Mouse (Mus musculus) small intestine, adult 2 months (tissue): Measurements from ENCODE around the gene Bptf. TPM values are rescaled to one million over a fixed set of nuclear protein-coding genes. Genes with fewer than 3 reads are reported as not detected.

Experiments
- H3K27ac ChIP-seq: fragments of 200-500 bp; 2 replicates; pipeline ENCODE4 v1.5.1; 2012; ENCODE audit warnings: low read depth, low read length, control low read depth, inconsistent platforms; ENCODE audit not compliant: insufficient read depth
- H3K27me3 ChIP-seq: fragments of 200-500 bp; 2 replicates; pipeline ENCODE4 v1.6.1; 2012; ENCODE audit warnings: mild to moderate bottlenecking, moderate library complexity, low read length, inconsistent platforms; ENCODE audit not compliant: control insufficient read depth, insufficient read depth
- H3K36me3 ChIP-seq: fragments of 200-500 bp; 2 replicates; pipeline ENCODE4 v1.6.1; 2012; ENCODE audit warnings: mild to moderate bottlenecking, low read length, control low read depth, inconsistent platforms; ENCODE audit not compliant: control insufficient read depth, insufficient read depth
- H3K4me1 ChIP-seq: fragments of 200-500 bp; 2 replicates; pipeline ENCODE4 v1.6.1; 2012; ENCODE audit warnings: low read length, inconsistent platforms, mixed read lengths; ENCODE audit not compliant: control insufficient read depth, insufficient read depth, insufficient read length
- H3K4me3 ChIP-seq: fragments of 200-500 bp; 2 replicates; pipeline ENCODE4 v1.5.1; 2012; ENCODE audit warnings: low read depth, mild to moderate bottlenecking, control low read depth, inconsistent platforms, low read length, moderate library complexity
- CTCF ChIP-seq: fragments of 200-500 bp; IDR thresholded peaks from 2 replicates; pipeline ENCODE4 v1.5.1; 2012; ENCODE audit warnings: low read depth, mild to moderate bottlenecking, control low read depth, inconsistent platforms, low read length, moderate library complexity, mixed read lengths; ENCODE audit not compliant: insufficient replicate concordance, insufficient read length; ENCODE audit errors: extremely low read depth
- POLR2A ChIP-seq: fragments of 200-500 bp; IDR thresholded peaks from 2 replicates; pipeline ENCODE4 v1.6.1; 2012; ENCODE audit warnings: low read depth, mild to moderate bottlenecking, control low read depth, inconsistent platforms, low read length, moderate library complexity
- WGBS: fragments of 180-500 bp; shearing (Covaris S2); methylation state at CpG from one replicate; pipeline ENCODE4 v1.1.7; 2018; 5-methylcytosine and 5-hydroxymethylcytosine counted together
- polyA plus RNA-seq: library from polyadenylated mRNA; depleted of rRNA; stranded (reverse); fragments of >200 nt; gene quantifications from 2 replicates; pipeline ENCODE4 v1.2.3, GENCODE M21; 2012

Gene Bptf
- polyA plus RNA-seq, 1 experiment, result 15.2 TPM

DNA sequence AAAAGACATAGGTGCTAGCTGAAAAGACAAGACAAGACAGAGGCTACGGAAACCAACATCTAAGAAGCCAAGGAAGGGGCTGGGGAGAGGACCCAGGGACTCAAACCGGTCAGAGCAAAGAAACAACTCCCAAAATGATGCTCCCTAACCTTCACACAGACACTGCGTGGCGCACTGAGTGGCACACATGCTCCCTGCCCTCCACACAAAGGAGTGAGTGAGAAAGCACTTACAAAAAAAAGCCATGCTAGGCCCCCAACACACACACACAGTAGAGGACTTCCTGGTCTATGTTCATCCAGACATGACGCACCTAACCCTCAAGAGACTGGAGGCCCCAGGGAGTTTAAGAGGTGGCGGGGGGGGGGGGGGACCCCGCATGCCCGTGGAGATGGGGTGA, 25.5 kb downstream of the Bptf start:
- Histone ChIP-seq H3K4me3 (no peak overlapping the region), H3K36me3 (peaks cover 10% of the 10 kb centered on the region), H3K27ac (peak overlapping the region; percentile 32; the same call in 1 of the 2 replicates), H3K4me1 (peaks cover 9% of the 10 kb centered on the region; the same call in 1 of the 2 replicates), H3K27me3 (no peaks in the 10 kb centered on the region)
- TF ChIP-seq POLR2A (no peak), CTCF (no peak)
- WGBS, result 88% methylated on average over 8 of the region's 8 CpGs

GRCm38 (mm10) chr11:107105227-107105626, 26.7 kb downstream of the Bptf start:
- 52% methylated on average over 5 of the region's 5 CpGs for WGBS
- H3K36me3 ChIP-seq, result peaks cover 3% of the 10 kb centered on the region; the same call in 1 of the 2 replicates
- H3K4me3 ChIP-seq, result no peak overlapping the region
- peaks cover 9% of the 10 kb centered on the region; the same call in 1 of the 2 replicates for H3K4me1 ChIP-seq
- no peaks in the 10 kb centered on the region for H3K27me3 ChIP-seq
- H3K27ac ChIP-seq, result no peak overlapping the region
- TF ChIP-seq POLR2A (no peak), CTCF (peak; percentile 92; the same call in 1 of the 2 replicates)

- Histone ChIP-seq H3K27me3 (no peaks in the 10 kb centered on the region), H3K4me1 (peaks cover 9% of the 10 kb centered on the region; the same call in 1 of the 2 replicates), H3K27ac (no peak overlapping the region), H3K36me3 (peaks cover 8% of the 10 kb centered on the region), H3K4me3 (no peak overlapping the region)
- TF ChIP-seq CTCF, result no peak
- no peak for TF ChIP-seq POLR2A
- 86% methylated on average over 2 of the region's 2 CpGs for WGBS
These were observed 28.2 kb downstream of the Bptf start for GRCm38 (mm10) chr11:107103736-107104135.

GRCm38 (mm10) chr11:107103224-107103589, 28.7 kb downstream of the Bptf start:
- H3K27ac ChIP-seq, result peak overlapping the region; percentile 61; the same call in 1 of the 2 replicates
- no peak overlapping the region for H3K4me3 ChIP-seq
- no peaks in the 10 kb centered on the region for H3K27me3 ChIP-seq
- peaks cover 13% of the 10 kb centered on the region for H3K36me3 ChIP-seq
- TF ChIP-seq POLR2A (no peak), CTCF (no peak)
- 35% methylated on average over 2 of the region's 2 CpGs for WGBS
- peaks cover 9% of the 10 kb centered on the region; the same call in 1 of the 2 replicates for H3K4me1 ChIP-seq

- Histone ChIP-seq H3K4me3 (no peak overlapping the region), H3K4me1 (peaks cover 7% of the 10 kb centered on the region; the same call in 1 of the 2 replicates), H3K27me3 (no peaks in the 10 kb centered on the region), H3K27ac (peak overlapping the region; percentile 61), H3K36me3 (peaks cover 17% of the 10 kb centered on the region)
- 70% methylated on average over 11 of the region's 11 CpGs for WGBS
- TF ChIP-seq POLR2A (no peak), CTCF (no peak)
These were observed 29.3 kb downstream of the Bptf start for GRCm38 (mm10) chr11:107102465-107103223.

GRCm38 (mm10) chr11:107096973-107097372, 35.0 kb downstream of the Bptf start:
- Histone ChIP-seq H3K27me3 (no peaks in the 10 kb centered on the region), H3K27ac (no peak overlapping the region), H3K4me3 (no peak overlapping the region), H3K36me3 (peaks cover 29% of the 10 kb centered on the region), H3K4me1 (no peaks in the 10 kb centered on the region)
- WGBS, result 94% methylated on average over 5 of the region's 5 CpGs
- TF ChIP-seq CTCF (no peak), POLR2A (no peak)

- Histone ChIP-seq H3K27ac (no peak overlapping the region), H3K27me3 (no peaks in the 10 kb centered on the region), H3K4me3 (no peak overlapping the region), H3K36me3 (peaks cover 28% of the 10 kb centered on the region), H3K4me1 (no peaks in the 10 kb centered on the region)
- TF ChIP-seq CTCF (no peak), POLR2A (no peak)
- 91% methylated on average over 7 of the region's 7 CpGs for WGBS
These were observed 38.1 kb downstream of the Bptf start for GRCm38 (mm10) chr11:107093871-107094270.
